Mouse (Mus musculus) MEL-GATA-1-ER (cell line): ENCODE data around the gene Smad6.
A peak's percentile ranks its signal among the peaks of the same experiment; 100 is the strongest.

Source experiments
- DNase-seq: peaks from one replicate; pipeline ENCODE4 v3.0.0-alpha.2; 2012; ENCODE audit warnings: low read depth; ENCODE audit errors: extremely low read depth

Smad6 gene

GRCm38 (mm10) chr9:63960829-63961185 lies 61.1 kb downstream of the Smad6 start:
- DNase-seq, result no peak

- no peak for DNase-seq
Measured at GRCm38 (mm10) chr9:63959933-63960828, 61.7 kb downstream of the Smad6 start.

GRCm38 (mm10) chr9:63959129-63959932 lies 62.5 kb downstream of the Smad6 start:
- DNase-seq, result no peak

GRCm38 (mm10) chr9:63958337-63959030 lies 63.4 kb downstream of the Smad6 start:
- peak; percentile 6 for DNase-seq

GRCm38 (mm10) chr9:63957647-63958185 lies 64.1 kb downstream of the Smad6 start:
- no peak for DNase-seq

GRCm38 (mm10) chr9:63956052-63956451 lies 65.8 kb downstream of the Smad6 start:
- no peak for DNase-seq

GRCm38 (mm10) chr9:63953691-63954090 lies 68.2 kb downstream of the Smad6 start:
- DNase-seq, result no peak

GRCm38 (mm10) chr9:63952591-63952990 lies 69.3 kb downstream of the Smad6 start:
- DNase-seq, result no peak

GRCm38 (mm10) chr9:63950357-63950756 lies 71.5 kb downstream of the Smad6 start:
- no peak for DNase-seq

- DNase-seq, result no peak
Measured at GRCm38 (mm10) chr9:63949393-63949792, 72.5 kb downstream of the Smad6 start.

GRCm38 (mm10) chr9:63942608-63942982 lies 79.3 kb downstream of the Smad6 start:
- no peak for DNase-seq

- DNase-seq, result no peak
Measured at GRCm38 (mm10) chr9:63941747-63942607, 79.9 kb downstream of the Smad6 start.

- DNase-seq, result no peak
Measured at GRCm38 (mm10) chr9:63936256-63936655, 85.6 kb downstream of the Smad6 start.

- no peak for DNase-seq
Measured at GRCm38 (mm10) chr9:63933068-63933467, 88.8 kb downstream of the Smad6 start.

- DNase-seq, result no peak
Measured at GRCm38 (mm10) chr9:63927340-63928049, 94.4 kb downstream of the Smad6 start.

- no peak for DNase-seq
Measured at GRCm38 (mm10) chr9:63926377-63926776, 95.5 kb downstream of the Smad6 start.

- DNase-seq, result no peak
Measured at GRCm38 (mm10) chr9:63923190-63923717, 98.6 kb downstream of the Smad6 start.

GRCm38 (mm10) chr9:63919708-63920107 lies 102.2 kb downstream of the Smad6 start:
- no peak for DNase-seq

GRCm38 (mm10) chr9:63919001-63919555 lies 102.8 kb downstream of the Smad6 start:
- no peak for DNase-seq
